Mouse (Mus musculus) granulocyte monocyte progenitor cell, adult 5-6 weeks (primary cell): Measurements from ENCODE around the gene Gpr132. TPM values are rescaled to one million over a fixed set of nuclear protein-coding genes. Genes with fewer than 3 reads are reported as not detected.
A peak's percentile ranks its signal among the peaks of the same experiment; 100 is the strongest.

ENCODE experiments used
- ATAC-seq: replicated peaks from 2 replicates; pipeline ENCODE4 v1.8.0; 2016; ENCODE audit warnings: mild to moderate bottlenecking, moderate TSS enrichment, inconsistent platforms; ENCODE audit not compliant: poor library complexity, severe bottlenecking
- total RNA-seq, 2 experiments: library from RNA; stranded (forward) in 1 of 2; stranded (reverse) in 1 of 2; fragments of 200-712, 200-1000 nt in 1 of 2; fragments of >200 nt in 1 of 2; fragmentation: Nextera tagmentation in 1 of 2; gene quantifications; 2 replicates each; pipeline ENCODE4 v1.2.3; 2014 to 2017

Gpr132 gene
- total RNA-seq, 2 experiments from 2014 or later = 6.2 to 10.4 TPM

DNA sequence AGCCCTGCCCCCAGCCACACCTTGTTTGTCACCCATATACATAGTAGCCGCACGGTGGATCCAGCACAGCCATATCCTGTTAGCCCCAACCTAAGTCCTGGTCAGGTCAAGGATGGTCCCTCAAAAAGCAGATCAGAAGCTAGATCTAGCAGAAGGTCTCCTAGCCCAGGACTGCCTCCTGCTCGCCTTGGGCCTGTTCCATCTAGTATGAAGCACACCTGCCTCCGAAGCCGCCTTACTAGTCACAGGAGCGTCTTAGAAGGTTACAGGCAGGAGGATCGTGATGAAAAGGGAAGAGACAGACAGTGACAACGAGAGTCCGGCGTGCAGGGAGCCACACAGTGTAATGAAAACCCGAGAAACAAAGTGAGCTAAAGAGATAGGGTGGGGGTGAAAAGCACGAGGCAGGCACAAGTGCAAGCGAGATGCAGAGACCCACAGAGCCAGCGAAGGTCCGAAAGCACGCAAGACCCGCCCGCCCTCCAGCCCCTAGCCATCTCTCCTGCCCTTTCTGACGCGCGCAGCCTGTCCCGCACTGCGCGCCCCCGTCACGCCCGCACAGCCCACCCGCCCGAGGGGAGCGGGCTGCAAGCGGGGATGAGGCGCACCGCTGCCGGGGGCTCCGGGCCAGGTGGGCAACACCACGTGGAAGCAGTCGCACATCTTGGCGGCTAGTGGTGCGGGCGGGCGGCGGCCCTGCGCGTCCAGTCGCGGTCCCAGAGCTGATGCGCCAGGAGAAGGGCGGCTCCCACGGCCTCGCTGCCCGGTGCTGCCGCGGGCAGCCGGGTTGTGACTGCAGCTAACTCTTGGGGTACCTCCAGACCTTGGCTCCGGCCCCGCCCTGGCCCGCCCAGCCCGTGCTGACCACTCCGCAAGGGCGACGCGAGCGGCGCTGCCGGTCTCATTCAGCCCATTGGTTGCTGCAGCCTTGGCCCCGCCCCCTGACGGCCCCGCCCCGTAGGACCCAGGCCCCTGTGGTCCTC, 65.9 kb downstream of the Gpr132 start, which contains the start of gene Ahnak2:
Ahnak2 (minus strand) TSS at position 794 of the 983 bp plus-strand sequence.
- peak; percentile 56 for ATAC-seq

Other genes starting within 250 kb of the Gpr132 start
- gene Adssl1, start 248.2 kb downstream of the Gpr132 start, total RNA-seq (2014; fragmentation: Nextera tagmentation) = 128 and 139 TPM in 2 replicates
- gene Adssl1, start 248.2 kb downstream of the Gpr132 start, total RNA-seq (2017) = 109 and 122 TPM in 2 replicates
- gene Siva1, start 223.5 kb downstream of the Gpr132 start, total RNA-seq (2014; fragmentation: Nextera tagmentation) = 113 and 231 TPM in 2 replicates
- 339 TPM in 2 replicates for gene Siva1, start 223.5 kb downstream of the Gpr132 start, total RNA-seq (2017)
- gene Akt1, start 193.3 kb downstream of the Gpr132 start, total RNA-seq (2014; fragmentation: Nextera tagmentation) = 118 and 134 TPM in 2 replicates
- gene Akt1, start 193.3 kb downstream of the Gpr132 start, total RNA-seq (2017) = 73.9 and 101 TPM in 2 replicates
- gene Zbtb42, start 189.4 kb downstream of the Gpr132 start, total RNA-seq (2014; fragmentation: Nextera tagmentation) = 1.0 and 5.4 TPM in 2 replicates
- 0.82 and 1.3 TPM in 2 replicates for gene Zbtb42, start 189.4 kb downstream of the Gpr132 start, total RNA-seq (2017)
- 1.6 and 9.2 TPM in 2 replicates for gene Cep170b, start 147.8 kb downstream of the Gpr132 start, total RNA-seq (2014; fragmentation: Nextera tagmentation)
- gene Cep170b, start 147.8 kb downstream of the Gpr132 start, total RNA-seq (2017) = 0.56 and 1.2 TPM in 2 replicates
- 39.4 and 92.1 TPM in 2 replicates for gene Pld4, start 107.6 kb downstream of the Gpr132 start, total RNA-seq (2014; fragmentation: Nextera tagmentation)
- gene Pld4, start 107.6 kb downstream of the Gpr132 start, total RNA-seq (2017) = 21.1 and 25.4 TPM in 2 replicates
- gene Ahnak2, start 65.6 kb downstream of the Gpr132 start, total RNA-seq (2014; fragmentation: Nextera tagmentation) = not detected in 2 replicates
- gene Ahnak2, start 65.6 kb downstream of the Gpr132 start, total RNA-seq (2017) = not detected in 2 replicates
- 1.7 and 2.4 TPM in 2 replicates for gene Clba1, start 59.3 kb downstream of the Gpr132 start, total RNA-seq (2014; fragmentation: Nextera tagmentation)
- gene Clba1, start 59.3 kb downstream of the Gpr132 start, total RNA-seq (2017) = 0.30 and 1.2 TPM in 2 replicates
- gene Cdca4, start 38.8 kb downstream of the Gpr132 start, total RNA-seq (2014; fragmentation: Nextera tagmentation) = 65.6 and 66.5 TPM in 2 replicates
- 61.9 and 64.3 TPM in 2 replicates for gene Cdca4, start 38.8 kb downstream of the Gpr132 start, total RNA-seq (2017)
- 0.95 and 1.0 TPM in 2 replicates for gene Jag2, start 61.5 kb upstream of the Gpr132 start, total RNA-seq (2014; fragmentation: Nextera tagmentation)
- gene Jag2, start 61.5 kb upstream of the Gpr132 start, total RNA-seq (2017) = 0.22 and 1.4 TPM in 2 replicates
- 15.9 and 33.3 TPM in 2 replicates for gene Nudt14, start 73.9 kb upstream of the Gpr132 start, total RNA-seq (2014; fragmentation: Nextera tagmentation)
- 16.6 and 25.4 TPM in 2 replicates for gene Nudt14, start 73.9 kb upstream of the Gpr132 start, total RNA-seq (2017)
- 2.4 and 10.5 TPM in 2 replicates for gene Btbd6, start 108.3 kb upstream of the Gpr132 start, total RNA-seq (2014; fragmentation: Nextera tagmentation)
- 3.3 and 6.8 TPM in 2 replicates for gene Btbd6, start 108.3 kb upstream of the Gpr132 start, total RNA-seq (2017)
- 38.7 and 42.6 TPM in 2 replicates for gene Brf1, start 132.5 kb upstream of the Gpr132 start, total RNA-seq (2014; fragmentation: Nextera tagmentation)
- gene Brf1, start 132.5 kb upstream of the Gpr132 start, total RNA-seq (2017) = 28.1 and 41.3 TPM in 2 replicates
- 23.7 and 28.5 TPM in 2 replicates for gene Pacs2, start 146.3 kb upstream of the Gpr132 start, total RNA-seq (2014; fragmentation: Nextera tagmentation)
- 6.9 and 8.8 TPM in 2 replicates for gene Pacs2, start 146.3 kb upstream of the Gpr132 start, total RNA-seq (2017)
- not detected in 2 replicates for gene Tex22, start 206.3 kb upstream of the Gpr132 start, total RNA-seq (2014; fragmentation: Nextera tagmentation)
- not detected in 2 replicates for gene Tex22, start 206.3 kb upstream of the Gpr132 start, total RNA-seq (2017)
- 73.6 and 85.1 TPM in 2 replicates for gene Mta1, start 230.1 kb upstream of the Gpr132 start, total RNA-seq (2014; fragmentation: Nextera tagmentation)
- gene Mta1, start 230.1 kb upstream of the Gpr132 start, total RNA-seq (2017) = 21.0 and 27.6 TPM in 2 replicates